Mouse (Mus musculus): ENCODE results near the gene Slc6a19. TPM values are rescaled to one million over a fixed set of nuclear protein-coding genes. Genes with fewer than 3 reads are reported as not detected.

Gene Slc6a19
- polyA plus RNA-seq, 1 experiment, result not detected

DNA sequence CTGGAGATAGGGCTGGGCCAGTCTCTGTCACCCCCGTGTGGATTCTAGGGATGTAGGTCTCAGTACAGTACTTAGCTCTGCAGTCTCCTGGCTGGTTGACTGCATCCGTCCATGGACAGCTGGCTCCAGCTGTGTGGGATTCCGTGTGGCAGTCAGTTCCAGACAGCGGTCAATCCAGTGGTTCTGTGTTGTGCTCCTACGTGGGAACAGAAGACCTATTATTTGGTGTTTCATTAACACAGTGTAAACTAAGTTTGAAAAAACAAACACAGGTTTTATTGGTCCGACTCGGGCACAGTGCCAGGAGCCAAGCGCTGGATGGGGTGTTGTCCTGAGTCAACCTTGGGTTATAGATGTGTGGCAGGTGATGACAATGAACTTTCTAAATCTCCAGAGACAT is 30.6 kb upstream of the Slc6a19 start:
- 82% methylated on average over 8 of the region's 8 CpGs for WGBS
- Histone ChIP-seq H3K27ac (ENCODE audit: insufficient read depth, low read depth, low read length) (no peak overlapping the region), H3K4me3 (ENCODE audit: insufficient read depth, low read depth, low read length) (no peak overlapping the region), H3K4me1 (ENCODE audit: control insufficient read depth, insufficient read depth, low read length) (peaks cover 8% of the 10 kb centered on the region)
- TF ChIP-seq POLR2A (IDR thresholded peaks at IDR 0.05; ENCODE audit: insufficient read depth, low read depth, low read length) (no peak), CTCF (IDR thresholded peaks at IDR 0.05; ENCODE audit: insufficient read depth, low read depth, low read length) (no peak)

DNA sequence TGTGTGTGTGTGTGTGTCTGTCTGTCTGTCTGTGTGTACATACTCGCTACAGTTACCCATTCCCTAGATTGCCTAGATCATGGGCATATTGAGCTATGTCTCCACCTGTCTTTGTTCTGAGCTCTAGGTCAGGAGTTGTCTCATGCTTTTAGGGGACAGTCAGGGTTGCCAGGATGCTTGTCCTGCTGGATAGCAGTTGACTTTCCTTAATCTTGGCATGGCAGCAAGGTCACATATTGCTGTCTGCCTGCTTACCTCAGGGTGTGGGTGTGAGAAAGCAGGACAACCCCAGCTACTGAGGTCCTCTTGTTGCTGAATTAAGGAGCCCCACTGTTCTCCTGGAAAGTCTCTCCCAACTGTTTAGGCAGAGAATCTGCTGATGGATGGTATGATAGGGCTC is 29.7 kb upstream of the Slc6a19 start:
- WGBS, result 89% methylated on average over 1 of the region's 1 CpGs
- no peak overlapping the region for H3K27ac ChIP-seq (ENCODE audit: insufficient read depth, low read depth, low read length)
- no peak for TF ChIP-seq CTCF (IDR thresholded peaks at IDR 0.05; ENCODE audit: insufficient read depth, low read depth, low read length)
- no peak for TF ChIP-seq POLR2A (IDR thresholded peaks at IDR 0.05; ENCODE audit: insufficient read depth, low read depth, low read length)
- no peak overlapping the region for H3K4me3 ChIP-seq (ENCODE audit: insufficient read depth, low read depth, low read length)
- H3K4me1 ChIP-seq (ENCODE audit: control insufficient read depth, insufficient read depth, low read length), result peaks cover 8% of the 10 kb centered on the region

DNA sequence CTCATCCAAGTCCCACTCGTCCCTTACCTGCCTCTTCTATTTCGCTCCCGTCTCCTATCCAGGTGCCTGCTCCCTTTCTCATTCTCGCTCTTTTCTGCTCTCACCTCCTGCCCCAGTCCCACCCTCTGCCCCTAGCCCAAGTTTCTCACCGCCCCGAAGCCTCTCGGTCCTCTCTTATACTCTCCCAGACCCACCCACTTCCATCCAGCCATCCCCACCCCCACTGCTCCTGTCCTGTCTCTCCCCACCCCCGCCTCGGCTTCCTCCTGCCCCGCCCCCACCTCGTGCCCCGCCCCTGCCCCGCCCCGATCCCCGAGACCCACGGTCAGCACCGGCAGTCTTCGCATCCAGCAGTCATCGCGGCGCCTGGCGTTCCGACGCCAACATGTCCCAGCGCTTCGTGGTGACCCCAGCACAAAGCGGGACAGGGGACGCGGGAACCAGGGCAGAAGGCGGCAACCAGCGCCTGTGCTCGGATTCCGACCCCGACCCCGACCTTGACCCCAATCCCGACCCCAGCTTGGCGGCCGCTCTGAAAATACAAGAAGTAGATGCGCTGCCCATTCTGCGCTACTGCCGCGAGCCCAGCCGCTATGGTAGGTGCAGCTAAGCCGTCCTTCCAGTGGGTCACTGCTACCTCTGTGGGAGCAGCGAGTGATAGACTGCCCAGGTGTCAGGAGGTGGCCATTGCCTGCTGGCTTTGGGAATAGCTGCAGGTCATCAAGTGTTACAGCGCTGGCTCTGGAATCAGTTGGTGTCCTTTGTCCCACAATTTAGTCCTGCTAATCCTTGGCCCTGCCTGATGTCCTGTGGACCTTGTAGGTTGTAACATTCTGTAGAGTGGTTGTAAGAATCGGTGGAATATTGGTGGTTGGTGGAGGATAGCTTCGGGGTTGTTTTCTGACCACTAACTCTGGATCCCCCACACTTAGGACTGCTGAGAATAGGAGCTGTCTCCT is 28.4 kb upstream of the Slc6a19 start, which contains the start of gene Slc12a7:
Gene Slc12a7 (plus strand): TSS at position 353 of the 959 bp plus-strand sequence.
- TF ChIP-seq CTCF (IDR thresholded peaks at IDR 0.05; ENCODE audit: insufficient read depth, low read depth, low read length) (no peak), POLR2A (IDR thresholded peaks at IDR 0.05; ENCODE audit: insufficient read depth, low read depth, low read length) (no peak)
- H3K27ac ChIP-seq (ENCODE audit: insufficient read depth, low read depth, low read length), result no peak within 1 kb of the TSS
- peaks cover 8% of the 10 kb centered on the region for H3K4me1 ChIP-seq (ENCODE audit: control insufficient read depth, insufficient read depth, low read length)
- 9% methylated on average over 48 of the region's 48 CpGs for WGBS
- peak within 1 kb of the TSS; percentile 11; the same call in 1 of the 2 replicates for H3K4me3 ChIP-seq (ENCODE audit: insufficient read depth, low read depth, low read length)

DNA sequence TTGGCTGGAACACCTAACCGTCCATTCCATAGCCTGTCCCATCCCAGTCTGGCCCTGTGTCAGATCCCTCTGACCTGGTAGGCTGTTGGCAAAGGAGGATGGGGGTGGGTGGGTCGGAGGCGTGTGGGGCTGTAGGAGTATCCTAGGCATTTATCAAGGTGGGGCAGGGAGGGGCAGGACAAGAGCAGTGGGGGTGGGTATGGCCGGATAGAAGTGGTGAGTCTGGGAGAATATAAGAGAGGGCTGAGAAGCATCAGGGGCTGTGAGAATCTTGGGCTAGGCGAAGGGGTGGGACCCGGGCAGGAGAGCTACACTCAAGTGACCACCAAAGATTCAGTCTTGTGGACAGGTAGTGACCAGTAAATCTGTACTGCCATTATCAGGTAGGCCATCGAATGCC is 27.6 kb upstream of the Slc6a19 start:
- Histone ChIP-seq H3K4me1 (ENCODE audit: control insufficient read depth, insufficient read depth, low read length) (peaks cover 10% of the 10 kb centered on the region), H3K4me3 (ENCODE audit: insufficient read depth, low read depth, low read length) (no peak overlapping the region), H3K27ac (ENCODE audit: insufficient read depth, low read depth, low read length) (no peak overlapping the region)
- WGBS, result 81% methylated on average over 7 of the region's 7 CpGs
- no peak for TF ChIP-seq CTCF (IDR thresholded peaks at IDR 0.05; ENCODE audit: insufficient read depth, low read depth, low read length)
- no peak for TF ChIP-seq POLR2A (IDR thresholded peaks at IDR 0.05; ENCODE audit: insufficient read depth, low read depth, low read length)

DNA sequence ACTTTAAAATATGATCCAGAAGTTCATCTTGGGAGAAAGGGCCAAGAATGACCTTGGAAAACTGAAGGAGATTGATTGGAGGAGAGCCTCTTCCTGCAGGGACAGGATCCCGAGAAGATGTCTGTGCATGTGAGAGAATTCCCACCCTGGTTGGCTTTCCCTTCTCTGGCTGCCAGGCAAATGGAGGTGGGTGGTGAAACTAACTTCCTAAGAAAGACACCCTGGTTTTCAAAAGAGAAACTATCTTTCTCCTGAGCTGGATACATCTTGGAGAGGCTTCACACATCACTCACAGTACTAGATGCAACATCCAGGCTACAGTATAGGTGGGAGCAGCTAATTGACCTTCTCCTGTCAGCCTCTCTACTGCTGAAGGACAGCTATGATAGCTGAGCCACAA is 26.2 kb upstream of the Slc6a19 start:
- no peak for TF ChIP-seq POLR2A (IDR thresholded peaks at IDR 0.05; ENCODE audit: insufficient read depth, low read depth, low read length)
- Histone ChIP-seq H3K27ac (ENCODE audit: insufficient read depth, low read depth, low read length) (no peak overlapping the region), H3K4me3 (ENCODE audit: insufficient read depth, low read depth, low read length) (no peak overlapping the region), H3K4me1 (ENCODE audit: control insufficient read depth, insufficient read depth, low read length) (peaks cover 10% of the 10 kb centered on the region)
- WGBS, result 81% methylated on average over 1 of the region's 1 CpGs

DNA sequence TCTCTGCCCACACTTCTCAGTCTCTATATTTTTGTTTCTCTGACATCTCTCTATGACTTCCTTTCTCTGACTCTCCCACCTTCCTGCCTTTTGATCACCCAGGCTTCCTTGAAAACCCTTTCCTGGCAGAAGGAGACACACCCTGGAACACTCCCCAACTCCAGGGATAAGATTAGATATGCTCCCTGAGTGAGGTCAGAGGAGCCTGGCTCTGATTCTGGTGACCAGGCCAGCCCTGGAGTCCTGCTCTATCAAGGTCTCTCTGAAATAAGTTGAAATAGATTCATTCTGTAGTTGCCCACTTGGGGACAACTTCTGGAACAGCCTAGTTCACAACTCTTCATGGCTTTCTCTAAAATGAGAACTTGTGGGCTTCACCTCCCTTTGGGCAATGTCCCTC is 24.0 kb upstream of the Slc6a19 start:
- no peak overlapping the region for H3K27ac ChIP-seq (ENCODE audit: insufficient read depth, low read depth, low read length)
- TF ChIP-seq CTCF (IDR thresholded peaks at IDR 0.05; ENCODE audit: insufficient read depth, low read depth, low read length) (no peak), POLR2A (IDR thresholded peaks at IDR 0.05; ENCODE audit: insufficient read depth, low read depth, low read length) (no peak)

DNA sequence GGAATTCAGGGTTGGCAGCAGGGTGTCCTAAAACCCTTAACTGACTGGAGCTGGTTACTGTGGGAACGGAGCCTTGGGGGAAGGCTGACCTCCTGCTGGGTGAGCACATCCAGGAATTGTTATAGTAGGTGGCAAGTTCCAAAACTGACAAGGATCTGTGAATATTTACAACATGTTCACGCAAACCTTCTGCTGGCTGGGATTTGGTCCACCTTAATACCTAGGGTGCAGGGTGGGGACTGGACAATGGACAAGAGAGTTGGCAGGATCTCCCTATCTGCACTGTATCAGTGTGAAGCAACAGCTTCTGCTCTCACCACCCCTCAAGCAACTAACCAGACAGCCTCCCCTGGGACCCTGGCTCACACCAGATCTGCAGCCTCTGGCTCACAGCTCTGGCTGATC is 23.0 kb upstream of the Slc6a19 start:
- Histone ChIP-seq H3K4me1 (ENCODE audit: control insufficient read depth, insufficient read depth, low read length) (peaks cover 4% of the 10 kb centered on the region), H3K27ac (ENCODE audit: insufficient read depth, low read depth, low read length) (no peak overlapping the region), H3K4me3 (ENCODE audit: insufficient read depth, low read depth, low read length) (no peak overlapping the region)
- WGBS, result 32% methylated on average over 2 of the region's 2 CpGs
- TF ChIP-seq POLR2A (IDR thresholded peaks at IDR 0.05; ENCODE audit: insufficient read depth, low read depth, low read length) (no peak), CTCF (IDR thresholded peaks at IDR 0.05; ENCODE audit: insufficient read depth, low read depth, low read length) (no peak)

More for the DNA sequence above, 24.0 kb upstream of the Slc6a19 start:
- no peak overlapping the region for H3K4me3 ChIP-seq (ENCODE audit: insufficient read depth, low read depth, low read length)
- H3K4me1 ChIP-seq (ENCODE audit: control insufficient read depth, insufficient read depth, low read length), result peaks cover 10% of the 10 kb centered on the region

DNA sequence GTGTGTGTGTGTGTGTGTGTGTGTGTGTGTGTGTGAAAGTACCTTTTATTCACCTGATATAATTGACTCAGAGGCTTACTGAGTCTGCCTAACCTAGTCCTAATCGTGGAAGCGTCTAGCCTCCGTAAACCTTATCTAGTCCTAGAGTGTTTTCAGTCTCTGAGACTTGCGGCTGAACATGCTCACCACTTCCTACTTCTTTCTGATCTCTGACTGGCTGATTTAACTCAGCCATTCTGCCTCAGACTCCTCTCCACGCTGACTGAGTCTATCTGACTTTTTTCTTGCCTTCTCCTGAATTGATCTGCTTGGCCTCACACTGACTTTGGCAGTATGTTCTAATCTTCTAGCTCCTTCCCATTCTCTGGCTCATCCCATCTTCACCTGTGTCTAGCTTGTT is 20.6 kb upstream of the Slc6a19 start:
- Histone ChIP-seq H3K4me1 (ENCODE audit: control insufficient read depth, insufficient read depth, low read length) (peaks cover 2% of the 10 kb centered on the region; the same call in 1 of the 2 replicates), H3K27ac (ENCODE audit: insufficient read depth, low read depth, low read length) (no peak overlapping the region), H3K4me3 (ENCODE audit: insufficient read depth, low read depth, low read length) (no peak overlapping the region)
- WGBS, result 83% methylated on average over 5 of the region's 5 CpGs
- TF ChIP-seq POLR2A (IDR thresholded peaks at IDR 0.05; ENCODE audit: insufficient read depth, low read depth, low read length) (no peak), CTCF (IDR thresholded peaks at IDR 0.05; ENCODE audit: insufficient read depth, low read depth, low read length) (no peak)

DNA sequence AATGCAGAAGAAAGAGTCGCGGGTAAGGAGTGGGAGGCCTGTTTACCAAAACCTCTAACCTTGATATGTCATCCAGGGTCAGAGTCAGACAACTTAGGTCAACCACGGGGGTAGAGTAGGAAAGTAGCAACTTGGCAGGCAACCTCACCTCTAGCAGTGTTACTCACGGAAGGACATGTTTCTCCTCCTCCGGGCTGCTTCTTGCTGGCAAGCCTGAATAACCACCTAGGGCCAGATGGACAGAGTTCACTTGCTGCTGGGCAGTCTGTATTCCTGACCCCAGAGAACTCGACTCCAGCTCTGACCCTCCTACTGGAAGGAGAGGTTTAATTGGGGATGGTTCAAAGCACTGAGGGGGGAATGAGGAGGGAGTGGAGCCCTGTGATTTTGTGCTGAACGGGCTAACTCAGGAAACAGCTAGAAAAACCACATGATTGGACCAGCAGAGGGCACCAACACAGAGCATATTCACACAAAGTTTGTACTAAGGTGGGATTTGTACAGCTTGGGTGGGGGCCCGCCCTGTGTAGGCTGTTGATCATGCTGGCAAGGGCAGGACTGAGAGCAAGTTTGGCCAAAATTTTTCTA is 18.5 kb upstream of the Slc6a19 start:
- TF ChIP-seq CTCF (IDR thresholded peaks at IDR 0.05; ENCODE audit: insufficient read depth, low read depth, low read length) (0 out of 2 replicates have a peak, but pooled peaks have one; percentile 6), POLR2A (IDR thresholded peaks at IDR 0.05; ENCODE audit: insufficient read depth, low read depth, low read length) (no peak)
- no peak overlapping the region for H3K27ac ChIP-seq (ENCODE audit: insufficient read depth, low read depth, low read length)
- peaks cover 2% of the 10 kb centered on the region; the same call in 1 of the 2 replicates for H3K4me1 ChIP-seq (ENCODE audit: control insufficient read depth, insufficient read depth, low read length)
- WGBS, result 39% methylated on average over 8 of the region's 8 CpGs
- H3K4me3 ChIP-seq (ENCODE audit: insufficient read depth, low read depth, low read length), result no peak overlapping the region
